Mouse (Mus musculus) v-Abl transformed pro-B cells (cell line): ENCODE data around the gene Serpina3b.

Source experiments
- in situ Hi-C, 2 experiments: fragments of 400-800 bp; cut with MboI; formaldehyde crosslinking; loops; one replicate each; pipeline ENCODE4 v1.15.1; 2025; ENCODE audit not compliant: unreplicated experiment in 2 of 2

Serpina3b gene

DNA sequence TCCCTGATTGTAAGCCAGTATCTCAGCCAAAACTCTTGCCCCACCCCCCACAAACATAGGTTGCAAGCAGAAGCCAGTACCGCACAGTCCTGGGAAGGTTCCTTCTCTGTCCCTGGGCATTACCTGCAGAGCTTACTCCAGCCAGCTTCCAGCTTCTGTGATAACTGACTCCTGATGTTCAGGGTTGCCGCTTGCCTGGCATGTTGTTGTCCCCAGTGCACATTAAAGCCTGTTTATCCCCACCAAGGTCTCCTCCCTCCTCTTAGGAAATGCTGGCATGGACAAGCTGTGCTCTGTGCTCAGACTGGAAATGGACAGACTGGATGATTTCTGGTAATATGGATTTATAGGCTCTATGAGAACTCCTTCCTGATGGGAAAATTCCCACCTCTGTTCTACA, 25.9 kb downstream of the Serpina3b start, which contains the start of gene Serpina3c:
Serpina3c (minus strand) TSS at position 215 of the 400 bp plus-strand sequence.
- in situ Hi-C loops, result no loop called here

GRCm38 (mm10) chr12:104174747-104175146, 47.0 kb downstream of the Serpina3b start:
- in situ Hi-C loops, result loop anchor here in 1 of 2 experiments (5.0 kb wide), 1 partner anchor 48 kb away; no protein-coding TSS in a partner anchor

GRCm38 (mm10) chr12:104175636-104176035, 47.8 kb downstream of the Serpina3b start:
- in situ Hi-C loops, result no loop called here

- in situ Hi-C loops, result no loop called here
Measured at GRCm38 (mm10) chr12:104178577-104178976, 50.8 kb downstream of the Serpina3b start.

DNA sequence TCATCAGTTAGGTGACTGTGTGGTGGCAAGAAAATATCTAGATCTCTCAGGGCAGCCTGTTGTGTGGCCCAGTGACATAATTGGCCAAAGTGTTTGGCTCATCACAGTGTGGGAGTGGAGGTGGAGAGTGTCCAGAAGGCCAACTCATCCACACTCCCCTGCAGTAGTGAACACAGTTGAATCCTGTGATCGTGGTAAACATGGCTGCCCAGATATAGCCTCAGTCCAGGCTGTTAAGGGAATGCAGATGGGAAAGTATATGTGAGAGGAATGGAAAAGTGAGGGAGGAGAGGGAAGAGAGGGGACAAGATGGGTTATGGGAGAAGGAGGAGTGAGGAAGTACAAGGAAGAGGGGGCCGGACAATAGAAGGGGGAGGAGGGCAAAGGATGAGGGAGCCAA, 51.2 kb downstream of the Serpina3b start:
- in situ Hi-C loops, result no loop called here

- in situ Hi-C loops, result no loop called here
Measured at GRCm38 (mm10) chr12:104185046-104185445, 57.2 kb downstream of the Serpina3b start.

DNA sequence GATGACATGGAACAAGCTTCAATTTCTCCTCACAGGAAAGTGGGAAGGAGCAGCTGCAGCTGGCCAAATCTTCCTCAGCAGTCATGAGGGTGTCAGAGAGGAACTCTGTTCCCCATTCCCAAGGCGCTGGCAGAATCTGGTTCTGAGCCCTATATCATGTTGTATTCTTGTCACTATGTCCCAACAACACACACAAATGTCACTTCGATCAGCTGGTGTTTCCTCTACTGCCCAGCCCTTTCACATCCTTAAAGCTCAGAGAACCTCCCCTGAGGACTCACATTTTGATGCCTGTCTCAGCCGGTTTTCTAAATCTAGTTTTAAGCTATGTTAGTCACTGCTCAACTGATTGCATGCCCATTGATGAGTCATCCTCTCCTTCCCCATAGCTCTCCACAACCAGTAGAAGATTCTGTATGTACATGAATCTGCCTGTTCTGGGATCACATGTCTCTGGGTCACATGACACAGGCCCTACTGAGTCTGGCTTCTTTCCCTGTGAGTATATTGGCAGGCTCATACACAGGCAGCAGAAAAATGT, 58.3 kb downstream of the Serpina3b start:
- in situ Hi-C loops, result no loop called here
